8 mouse cellular contexts compared by ENCODE assay signal in genomic region chr11:98981997-98982772, GRCm38 (mm10). TPM values are rescaled to one million over a fixed set of nuclear protein-coding genes. Genes with fewer than 3 reads are reported as not detected.
DNase-seq lines count a peak whose midpoint lies in the region; ATAC-seq and TF ChIP-seq lines count a peak whose summit lies in the region.

No protein-coding gene starts in this region.

- peak; percentile 78 for TF ChIP-seq CTCF in heart, adult 2 months (IDR thresholded peaks at IDR 0.05)
- peak; percentile 45; the same call in 1 of the 2 replicates for TF ChIP-seq CTCF in small intestine, adult 2 months (IDR thresholded peaks at IDR 0.05; ENCODE audit: extremely low read depth, insufficient read length, insufficient replicate concordance, low read depth, low read length)

- peak overlapping the region; percentile 99 for H3K4me2 ChIP-seq in embryonic facial prominence, embryonic 11.5 days (ENCODE audit: low read depth, low read length)

- H3K4me3 ChIP-seq in heart, adult 2 months: peak overlapping the region; percentile 57
- H3K4me3 ChIP-seq in embryonic facial prominence, embryonic 11.5 days (ENCODE audit: low read depth, low read length): peak overlapping the region; percentile 62
- H3K4me3 ChIP-seq in hindbrain, embryonic 10.5 days: peak overlapping the region; percentile 63
- H3K4me3 ChIP-seq in small intestine, adult 2 months (ENCODE audit: low read depth, low read length): peak overlapping the region; percentile 65

- H3K27ac ChIP-seq in heart, adult 2 months: no peak overlapping the region
- no peak overlapping the region for H3K27ac ChIP-seq in embryonic facial prominence, embryonic 11.5 days (replicated peaks; ENCODE audit: low read depth, low read length)
- peak overlapping the region; percentile 83 for H3K27ac ChIP-seq in hindbrain, embryonic 10.5 days
- no peak overlapping the region for H3K27ac ChIP-seq in small intestine, adult 2 months (ENCODE audit: insufficient read depth, low read depth, low read length)

- peak; percentile 70 to 75 for DNase-seq in heart, adult 2 months
- no peak for DNase-seq in heart, postnatal 25 days (ENCODE audit: low spot score)
- DNase-seq in embryonic facial prominence, embryonic 11.5 days (ENCODE audit: low spot score): peak; percentile 80
- DNase-seq in hindbrain, embryonic 10.5 days (ENCODE audit: low spot score): peak; percentile 82
- peak; percentile 43 to 81 for DNase-seq in left cerebral cortex, postnatal 10 days (ENCODE audit: extremely low spot score in 1 of 2, low spot score in 2 of 2)

- TF ChIP-seq EP300 in heart, adult 2 months (IDR thresholded peaks at IDR 0.05; ENCODE audit: insufficient read depth, low read depth, low read length): no peak

- intact Hi-C loops in heart, adult 2 months (cut with DNase I): loop anchor here (2.0 to 5.0 kb wide), 2 partner anchors 80 to 169 kb away; no protein-coding TSS in a partner anchor
- intact Hi-C loops in heart, postnatal 25 days (cut with DNase I): no loop called here
- intact Hi-C loops in left cerebral cortex, postnatal 10 days (cut with DNase I): loop anchor here (5.0 kb wide), 1 partner anchor 55 kb away; no protein-coding TSS in a partner anchor

- WGBS in heart, adult 2 months: under 1% methylated on average over 94 of the region's 94 CpGs
- WGBS in embryonic facial prominence, embryonic 11.5 days: under 1% methylated on average over 90 of the region's 94 CpGs
- under 1% methylated on average over 94 of the region's 94 CpGs for WGBS in hindbrain, embryonic 10.5 days
- WGBS in small intestine, adult 2 months: under 1% methylated on average over 94 of the region's 94 CpGs

- H3K36me3 ChIP-seq in heart, adult 2 months (ENCODE audit: control insufficient read depth, insufficient read depth, low read length): no peaks in the 10 kb centered on the region
- no peaks in the 10 kb centered on the region for H3K36me3 ChIP-seq in embryonic facial prominence, embryonic 11.5 days (replicated peaks; ENCODE audit: control insufficient read depth, insufficient read depth, low read depth, low read length)
- H3K36me3 ChIP-seq in hindbrain, embryonic 10.5 days: no peaks in the 10 kb centered on the region
- H3K36me3 ChIP-seq in small intestine, adult 2 months (ENCODE audit: control insufficient read depth, insufficient read depth, low read length): no peaks in the 10 kb centered on the region

- no peaks in the 10 kb centered on the region for H3K79me2 ChIP-seq in heart, adult 2 months (replicated peaks; ENCODE audit: control insufficient read depth, insufficient read depth, low read length)

- peak overlapping the region; percentile 57 for H3K9ac ChIP-seq in heart, adult 2 months (ENCODE audit: low read depth, low read length)
- peak overlapping the region; percentile 59 for H3K9ac ChIP-seq in embryonic facial prominence, embryonic 11.5 days (replicated peaks; ENCODE audit: low read length)

- H3K4me1 ChIP-seq in heart, adult 2 months (ENCODE audit: control insufficient read depth, insufficient read depth, low read length): peaks cover 2% of the 10 kb centered on the region
- H3K4me1 ChIP-seq in embryonic facial prominence, embryonic 11.5 days (ENCODE audit: control insufficient read depth, insufficient read depth, low read length): peaks cover 7% of the 10 kb centered on the region
- peaks cover 41% of the 10 kb centered on the region for H3K4me1 ChIP-seq in hindbrain, embryonic 10.5 days (replicated peaks)
- no peaks in the 10 kb centered on the region; the same call in 1 of the 2 replicates for H3K4me1 ChIP-seq in small intestine, adult 2 months (ENCODE audit: control insufficient read depth, insufficient read depth, insufficient read length, low read length)

- TF ChIP-seq POLR2A in heart, adult 2 months (IDR thresholded peaks at IDR 0.05; ENCODE audit: insufficient read depth, low read depth, low read length): no peak
- no peak; the same call in 1 of the 2 replicates for TF ChIP-seq POLR2A in small intestine, adult 2 months (IDR thresholded peaks at IDR 0.05; ENCODE audit: low read depth, low read length)

- peak; percentile 56 for ATAC-seq in activated CD4-positive, CD25-positive, alpha-beta regulatory T cell, adult 4 months
- peak; percentile 45 for ATAC-seq in embryonic facial prominence, embryonic 11.5 days (replicated peaks; ENCODE audit: insufficient number of reproducible peaks, low FRiP score, low TSS enrichment, low read depth)
- ATAC-seq in megakaryocyte progenitor cell, adult 5-6 weeks (replicated peaks; ENCODE audit: poor library complexity): peak; percentile 64

- H3K9me3 ChIP-seq in embryonic facial prominence, embryonic 11.5 days (replicated peaks; ENCODE audit: control insufficient read depth, low read length): no peaks in the 10 kb centered on the region
- H3K9me3 ChIP-seq in hindbrain, embryonic 10.5 days: no peaks in the 10 kb centered on the region

- H3K27me3 ChIP-seq in heart, adult 2 months (ENCODE audit: control insufficient read depth, insufficient read depth, low read length): no peaks in the 10 kb centered on the region; the same call in 1 of the 2 replicates
- peaks cover 12% of the 10 kb centered on the region; the same call in 1 of the 2 replicates for H3K27me3 ChIP-seq in embryonic facial prominence, embryonic 11.5 days (ENCODE audit: control insufficient read depth, insufficient read depth, low read length)
- peaks cover 50% of the 10 kb centered on the region for H3K27me3 ChIP-seq in hindbrain, embryonic 10.5 days (ENCODE audit: insufficient read depth, poor library complexity, severe bottlenecking)
- H3K27me3 ChIP-seq in small intestine, adult 2 months (ENCODE audit: control insufficient read depth, insufficient read depth, low read length): no peaks in the 10 kb centered on the region

RNA-seq across cellular contexts. Expression of gene Gjd3, which starts 0.6 kb away (rescaled TPM):
- total RNA-seq in heart, adult 2 months (2021): under 1 TPM; 0.27 to 0.31 TPM
- polyA plus RNA-seq in heart, adult 2 months (2012; rRNA removed): 0.94 and 1.6 TPM in 2 replicates
- total RNA-seq in heart, postnatal 25 days (2021): 1 to 10 TPM in 1 of 2 experiments, under 1 TPM in 1; 0.52 to 1.1 TPM
- under 1 TPM in 1 of 2 experiments, not detected in 1; 0.41 TPM for polyA plus RNA-seq in activated CD4-positive, CD25-positive, alpha-beta regulatory T cell, adult 4 months (2017; shearing (Covaris generic))
- polyA plus RNA-seq in embryonic facial prominence, embryonic 11.5 days (2014; fragmentation: Nextera tagmentation; extraction: Ambion mirVana): 0.25 and 0.43 TPM in 2 replicates
- polyA plus RNA-seq in hindbrain, embryonic 10.5 days (2016; fragmentation: Nextera tagmentation; extraction: Ambion mirVana): 0.44 TPM in 1 of 2 replicates, not detected in the other
- 1 to 10 TPM; 4.1 to 5.1 TPM for total RNA-seq in left cerebral cortex, postnatal 10 days (2021)
- total RNA-seq in megakaryocyte progenitor cell, adult 5-6 weeks (2015): not detected in 2 replicates
- total RNA-seq in megakaryocyte progenitor cell, adult 5-6 weeks (2017): not detected in 2 replicates
- polyA plus RNA-seq in small intestine, adult 2 months (2012; rRNA removed): 3.6 and 5.8 TPM in 2 replicates

RNA-seq across cellular contexts. Expression of gene Top2a, which starts 41.8 kb away (rescaled TPM):
- total RNA-seq in heart, adult 2 months (2021): 1 to 10 TPM; 1.4 to 2.3 TPM
- 0.27 and 0.56 TPM in 2 replicates for polyA plus RNA-seq in heart, adult 2 months (2012; rRNA removed)
- total RNA-seq in heart, postnatal 25 days (2021): 1 to 10 TPM; 4.2 to 4.6 TPM
- polyA plus RNA-seq in activated CD4-positive, CD25-positive, alpha-beta regulatory T cell, adult 4 months (2017; shearing (Covaris generic)): 100 to 1,000 TPM; 118 to 121 TPM
- polyA plus RNA-seq in embryonic facial prominence, embryonic 11.5 days (2014; fragmentation: Nextera tagmentation; extraction: Ambion mirVana): 397 and 439 TPM in 2 replicates
- 225 and 320 TPM in 2 replicates for polyA plus RNA-seq in hindbrain, embryonic 10.5 days (2016; fragmentation: Nextera tagmentation; extraction: Ambion mirVana)
- 10 to 100 TPM; 10.1 to 12.0 TPM for total RNA-seq in left cerebral cortex, postnatal 10 days (2021)
- total RNA-seq in megakaryocyte progenitor cell, adult 5-6 weeks (2015): 284 and 285 TPM in 2 replicates
- 584 and 646 TPM in 2 replicates for total RNA-seq in megakaryocyte progenitor cell, adult 5-6 weeks (2017)
- 1.7 and 5.8 TPM in 2 replicates for polyA plus RNA-seq in small intestine, adult 2 months (2012; rRNA removed)

RNA-seq across cellular contexts. Expression of gene Rara, which starts 54.6 kb away (rescaled TPM):
- total RNA-seq in heart, adult 2 months (2021): 10 to 100 TPM; 10.1 to 12.8 TPM
- polyA plus RNA-seq in heart, adult 2 months (2012; rRNA removed): 7.1 and 10.9 TPM in 2 replicates
- 10 to 100 TPM; 11.8 TPM for total RNA-seq in heart, postnatal 25 days (2021)
- 10 to 100 TPM in 1 of 2 experiments, 1 to 10 TPM in 1; 9.0 to 13.7 TPM for polyA plus RNA-seq in activated CD4-positive, CD25-positive, alpha-beta regulatory T cell, adult 4 months (2017; shearing (Covaris generic))
- 32.7 and 40.2 TPM in 2 replicates for polyA plus RNA-seq in embryonic facial prominence, embryonic 11.5 days (2014; fragmentation: Nextera tagmentation; extraction: Ambion mirVana)
- polyA plus RNA-seq in hindbrain, embryonic 10.5 days (2016; fragmentation: Nextera tagmentation; extraction: Ambion mirVana): 28.4 and 53.7 TPM in 2 replicates
- 10 to 100 TPM; 16.6 to 16.9 TPM for total RNA-seq in left cerebral cortex, postnatal 10 days (2021)
- total RNA-seq in megakaryocyte progenitor cell, adult 5-6 weeks (2015): 4.4 and 5.9 TPM in 2 replicates
- total RNA-seq in megakaryocyte progenitor cell, adult 5-6 weeks (2017): 1.6 and 2.2 TPM in 2 replicates
- polyA plus RNA-seq in small intestine, adult 2 months (2012; rRNA removed): 25.3 and 56.3 TPM in 2 replicates

RNA-seq across cellular contexts. Expression of gene Igfbp4, which starts 58.9 kb away (rescaled TPM):
- 10 to 100 TPM; 81.8 to 84.2 TPM for total RNA-seq in heart, adult 2 months (2021)
- 163 and 216 TPM in 2 replicates for polyA plus RNA-seq in heart, adult 2 months (2012; rRNA removed)
- 10 to 100 TPM; 87.8 to 99.7 TPM for total RNA-seq in heart, postnatal 25 days (2021)
- 10 to 100 TPM; 33.7 to 43.6 TPM for polyA plus RNA-seq in activated CD4-positive, CD25-positive, alpha-beta regulatory T cell, adult 4 months (2017; shearing (Covaris generic))
- 477 and 548 TPM in 2 replicates for polyA plus RNA-seq in embryonic facial prominence, embryonic 11.5 days (2014; fragmentation: Nextera tagmentation; extraction: Ambion mirVana)
- polyA plus RNA-seq in hindbrain, embryonic 10.5 days (2016; fragmentation: Nextera tagmentation; extraction: Ambion mirVana): 424 and 437 TPM in 2 replicates
- total RNA-seq in left cerebral cortex, postnatal 10 days (2021): 10 to 100 TPM; 78.1 to 83.3 TPM
- total RNA-seq in megakaryocyte progenitor cell, adult 5-6 weeks (2015): 188 and 211 TPM in 2 replicates
- 327 and 329 TPM in 2 replicates for total RNA-seq in megakaryocyte progenitor cell, adult 5-6 weeks (2017)
- 71.6 and 78.1 TPM in 2 replicates for polyA plus RNA-seq in small intestine, adult 2 months (2012; rRNA removed)

Comparison
In these comparisons a context has a peak if more than half of its experiments do, and no peak if none do; other contexts are left out.
1. RNA of gene Top2a, which starts 41.8 kb away (polyA plus RNA-seq): 397 to 439 TPM in embryonic facial prominence, embryonic 11.5 days, 225 to 320 TPM in hindbrain, embryonic 10.5 days and 118 to 121 TPM in activated CD4-positive, CD25-positive, alpha-beta regulatory T cell, adult 4 months; 1.7 to 5.8 TPM in small intestine, adult 2 months and 0.27 to 0.56 TPM in heart, adult 2 months; every median in the first group is over 10 times any median in the second.
2. Peak in every context shown above with its lines, with median percentiles within 50 percentile points of each other: H3K4me3 ChIP-seq and ATAC-seq.